Mouse (Mus musculus) gonadal fat pad, adult 2 months (tissue): ENCODE measurements around the gene Abhd6. TPM values are rescaled to one million over a fixed set of nuclear protein-coding genes. Genes with fewer than 3 reads are reported as not detected.

Experiments used
- DNase-seq: peaks from one replicate; pipeline ENCODE4 v3.0.0-alpha.2; 2012; ENCODE audit warnings: low read depth
- polyA plus RNA-seq: library from polyadenylated mRNA; depleted of rRNA; stranded (reverse); fragments of >200 nt; gene quantifications from 2 replicates; pipeline ENCODE4 v1.2.3, GENCODE M21; 2012

Abhd6 gene
- polyA plus RNA-seq, 1 experiment: 15.3 TPM

GRCm38 (mm10) chr14:8059938-8060337 lies 57.2 kb downstream of the Abhd6 start:
- no peak for DNase-seq

DNA sequence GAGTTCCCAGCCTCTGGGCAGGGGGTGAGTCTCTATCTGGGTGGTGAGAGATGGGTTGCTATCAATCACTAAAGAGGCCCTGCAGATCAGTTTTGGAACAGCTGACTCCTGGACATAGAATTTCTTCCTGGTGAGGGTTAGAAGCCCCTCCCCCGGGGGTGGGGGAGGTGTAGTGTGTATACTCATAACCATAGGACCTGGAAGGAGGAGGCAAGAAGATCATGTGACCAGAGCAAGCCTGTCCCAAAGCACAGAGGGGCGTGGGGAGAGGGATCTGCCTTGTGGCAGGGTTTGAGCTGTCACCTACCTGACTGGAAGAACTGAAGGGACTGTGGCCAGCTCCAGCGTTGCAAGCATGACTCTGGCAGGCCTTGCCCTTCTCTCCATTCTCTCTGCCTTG lies 59.4 kb downstream of the Abhd6 start:
- no peak for DNase-seq

- no peak for DNase-seq
Measured at GRCm38 (mm10) chr14:8062537-8063301, 60.0 kb downstream of the Abhd6 start.

GRCm38 (mm10) chr14:8063835-8064785 lies 61.4 kb downstream of the Abhd6 start:
- no peak for DNase-seq

DNA sequence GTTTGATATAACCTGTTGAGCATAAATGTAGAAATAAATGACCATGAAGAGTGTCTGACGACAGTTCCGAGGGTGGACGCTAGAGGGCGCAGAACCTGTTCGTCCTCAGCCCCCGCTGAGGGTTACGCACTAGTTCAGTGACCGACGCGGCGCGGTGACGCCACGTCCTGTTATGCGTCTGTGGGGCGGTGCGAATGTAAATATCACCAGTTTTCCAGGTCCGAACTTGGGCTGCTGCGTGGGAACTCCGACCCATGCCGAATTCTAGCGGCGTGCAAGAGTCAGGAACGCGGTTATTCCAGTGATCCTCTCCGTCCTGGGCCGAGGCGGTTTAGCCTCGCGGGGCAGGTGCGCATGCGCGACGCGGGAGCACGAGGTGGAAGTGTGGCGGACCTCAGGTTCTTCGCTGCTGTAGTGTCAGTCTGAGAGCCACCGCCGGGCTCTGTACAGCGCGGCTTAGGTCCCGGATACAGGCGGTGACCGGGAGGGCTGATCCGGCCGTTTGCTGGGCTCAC lies 77.5 kb downstream of the Abhd6 start, which contains the start of gene Rpp14:
Gene Rpp14 (plus strand): TSS at position 203 of the 515 bp plus-strand sequence.
- DNase-seq: no peak

GRCm38 (mm10) chr14:8080718-8081117 lies 78.0 kb downstream of the Abhd6 start:
- no peak for DNase-seq

GRCm38 (mm10) chr14:8082949-8083348 lies 80.2 kb downstream of the Abhd6 start:
- no peak for DNase-seq

DNA sequence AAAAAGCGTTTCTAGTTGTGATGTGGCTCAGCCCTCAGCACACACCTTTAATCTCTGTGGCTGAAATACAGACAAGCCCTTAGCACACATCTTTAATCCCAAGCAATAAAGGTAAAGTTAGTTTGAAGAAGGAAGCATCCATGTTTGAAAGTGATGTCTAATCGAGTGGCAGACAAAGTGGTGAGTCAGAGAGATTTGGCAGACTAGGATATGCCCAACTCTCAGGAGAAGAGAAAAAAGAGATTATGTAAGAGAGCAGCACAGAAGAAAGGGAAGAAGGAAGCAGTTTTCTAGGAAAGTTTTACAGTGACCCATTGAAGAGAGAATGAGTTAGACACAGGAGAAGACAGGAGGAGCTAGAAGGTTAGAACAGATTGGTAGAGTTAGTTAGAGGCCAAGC lies 86.3 kb downstream of the Abhd6 start:
- no peak for DNase-seq

DNA sequence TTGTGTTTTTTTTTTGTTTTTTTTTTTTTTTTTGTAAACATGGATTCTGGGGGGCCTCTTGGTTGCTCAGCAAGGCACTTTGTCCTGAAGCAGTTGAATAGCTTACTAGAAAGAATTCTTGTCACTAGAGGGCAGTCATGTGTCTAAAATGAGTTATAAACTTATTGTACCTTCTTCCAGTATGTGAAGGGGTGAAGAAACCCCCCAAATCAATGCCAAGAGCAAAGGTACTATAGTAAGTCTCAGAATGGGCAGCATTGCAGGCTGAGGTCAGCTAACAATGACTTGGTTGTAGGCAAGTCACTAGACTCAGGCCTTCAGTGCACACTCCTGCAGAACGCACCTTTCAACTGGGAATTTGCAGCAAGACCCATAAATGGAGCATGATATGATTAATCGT lies 89.9 kb downstream of the Abhd6 start:
- DNase-seq: no peak

GRCm38 (mm10) chr14:8093427-8093826 lies 90.7 kb downstream of the Abhd6 start:
- DNase-seq: no peak

- DNase-seq: no peak
Measured at GRCm38 (mm10) chr14:8094931-8095561, 92.3 kb downstream of the Abhd6 start.

DNA sequence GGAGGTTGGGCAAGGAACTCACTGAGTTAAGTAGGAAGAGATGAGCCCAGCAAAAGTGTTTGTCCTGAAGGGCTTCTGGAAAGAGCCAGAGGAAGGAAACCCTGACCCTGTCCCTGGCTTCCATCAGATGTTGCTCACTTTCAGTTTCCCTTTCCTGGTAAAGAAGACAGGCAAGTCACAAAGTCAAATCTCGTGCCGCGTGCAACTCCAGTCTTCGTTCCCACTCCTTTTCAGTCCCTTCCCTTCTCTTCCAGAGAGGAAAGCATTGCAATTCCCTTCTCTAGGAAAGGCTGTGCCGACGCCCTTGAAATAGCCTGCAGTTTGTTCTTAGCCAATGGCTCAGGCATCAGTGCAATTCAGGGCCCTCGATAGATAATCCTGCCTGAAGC lies 92.9 kb downstream of the Abhd6 start:
- DNase-seq: no peak

DNA sequence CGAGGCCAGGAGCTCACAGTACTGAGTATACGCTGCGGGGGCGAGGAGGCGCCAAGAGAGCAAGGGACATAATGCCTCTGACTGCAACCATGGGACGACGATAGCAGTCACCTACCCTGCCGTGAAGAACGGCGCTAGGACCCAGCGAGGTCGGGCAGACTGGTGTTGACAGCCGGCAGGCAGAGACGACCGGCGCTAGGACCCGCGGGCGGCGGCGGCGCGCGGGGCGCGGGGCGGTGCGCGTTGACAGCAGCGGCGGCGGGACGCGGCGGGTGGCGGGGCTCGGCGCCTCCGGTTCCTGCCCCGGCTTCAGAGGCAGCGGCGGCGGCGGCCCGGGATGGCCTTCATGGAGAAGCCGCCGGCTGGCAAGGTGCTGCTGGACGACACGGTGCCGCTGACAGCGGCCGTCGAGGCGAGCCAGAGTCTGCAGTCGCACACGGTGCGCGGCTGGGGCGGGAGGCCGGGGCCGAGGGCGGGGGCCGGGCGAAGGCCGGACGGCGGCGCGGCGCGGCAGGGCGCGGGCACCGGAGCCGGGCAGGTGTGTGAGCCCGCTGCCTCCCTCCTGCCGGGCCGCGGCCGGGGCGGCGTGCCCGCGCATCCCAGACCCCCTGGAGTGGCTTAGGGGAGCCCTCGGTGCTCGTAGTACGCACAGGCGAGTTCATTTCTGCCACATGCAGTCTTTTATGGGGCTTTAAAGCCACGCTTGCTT lies 95.4 kb downstream of the Abhd6 start, which contains the start of gene Pxk:
Gene Pxk (plus strand): TSS at position 234 of the 709 bp plus-strand sequence.
- DNase-seq: peak; percentile 45

DNA sequence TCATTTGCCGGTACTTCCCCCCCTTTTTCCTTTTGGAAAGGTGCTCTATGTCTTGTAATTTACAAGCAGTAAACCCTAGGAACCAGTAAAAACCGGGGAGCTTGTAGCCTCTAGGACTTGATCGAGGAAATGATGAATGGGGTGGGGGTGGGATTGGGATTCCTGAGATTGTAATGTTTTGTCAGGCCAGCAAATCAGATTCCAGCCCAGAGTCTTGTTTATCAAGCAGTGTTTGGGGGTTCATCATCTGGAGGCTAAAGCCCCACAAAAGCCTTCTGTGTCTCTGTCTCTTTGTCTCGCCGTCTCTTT lies 95.9 kb downstream of the Abhd6 start:
- no peak for DNase-seq

DNA sequence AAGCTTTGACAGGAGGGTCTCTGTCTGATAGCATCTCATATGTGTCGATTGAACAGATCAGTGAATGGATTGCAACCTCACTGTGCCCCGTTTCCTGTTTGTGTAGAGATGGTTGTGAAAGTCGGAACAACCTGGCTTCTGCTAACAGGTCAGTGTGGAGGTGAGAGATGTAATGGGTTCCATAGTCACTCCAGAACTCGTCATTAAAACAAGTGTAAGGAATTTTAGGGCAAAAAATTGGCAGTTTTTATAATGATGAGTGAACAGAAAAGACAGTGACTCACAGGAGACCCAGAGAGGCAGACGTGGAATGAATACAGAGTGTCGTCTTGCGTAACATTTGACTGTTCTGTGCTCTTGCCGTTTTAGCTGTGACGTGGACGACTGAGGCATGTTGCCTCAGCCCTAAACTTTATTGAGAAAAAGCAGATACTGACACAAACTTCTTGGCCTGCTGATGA lies 96.9 kb downstream of the Abhd6 start:
- no peak for DNase-seq

DNA sequence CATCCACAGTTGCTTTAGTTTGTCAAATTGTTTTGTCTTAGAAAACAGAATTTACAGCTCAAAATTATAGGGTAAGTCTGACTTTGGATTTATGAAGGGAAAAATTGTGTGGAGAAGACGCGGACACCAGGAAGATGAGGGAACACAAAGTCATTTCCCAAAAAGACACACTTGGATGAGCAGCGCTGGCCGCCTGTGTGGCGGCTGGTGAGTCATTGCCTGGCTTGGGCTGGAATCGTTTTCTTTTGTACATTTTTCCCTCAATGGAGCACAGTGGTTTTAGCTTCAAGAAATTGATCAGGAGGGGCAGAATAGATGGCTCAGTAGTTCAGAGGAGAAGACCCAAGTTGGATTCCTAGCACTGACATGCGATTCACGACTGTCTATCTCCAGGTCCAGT lies 99.2 kb downstream of the Abhd6 start:
- DNase-seq: no peak

- DNase-seq: no peak
Measured at GRCm38 (mm10) chr14:8102676-8103075, 100.0 kb downstream of the Abhd6 start.
